In genomic region chrX:42149557-42150345, GRCm38 (mm10) we compare ENCODE assay signal across 8 mouse cellular contexts. TPM values are rescaled to one million over a fixed set of nuclear protein-coding genes. Genes with fewer than 3 reads are reported as not detected.
A peak's percentile ranks its signal among the peaks of the same experiment; 100 is the strongest.
DNase-seq lines count a peak whose midpoint lies in the region.

No protein-coding gene starts in this region.

- no peaks in the 10 kb centered on the region for H3K36me3 ChIP-seq in embryonic facial prominence, embryonic 10.5 days (replicated peaks)

- DNase-seq in layer of hippocampus, adult 11-12 months (ENCODE audit: low spot score) = peak; percentile 39
- DNase-seq in layer of hippocampus, adult 9-10 months (ENCODE audit: low spot score) = no peak
- DNase-seq in embryonic facial prominence, embryonic 10.5 days (ENCODE audit: low spot score) = no peak
- DNase-seq in heart, adult 18-20 months = peak; percentile 68 to 74
- DNase-seq in kidney, adult 8-10 months = peak; percentile 29
- DNase-seq in liver = peak; percentile 44
- peak; percentile 73 for DNase-seq in naive thymus-derived CD4-positive, alpha-beta T cell, adult 2 months (ENCODE audit: low read depth)
- peak; percentile 60 to 82 for DNase-seq in spleen, postnatal 4 days (ENCODE audit: low spot score in 2 of 2)

- H3K27me3 ChIP-seq in embryonic facial prominence, embryonic 10.5 days (replicated peaks; ENCODE audit: low read depth, poor library complexity, severe bottlenecking) = no peaks in the 10 kb centered on the region

- 0 out of 2 replicates have a peak, but pooled peaks cover 4% of the 10 kb centered on the region for H3K9me3 ChIP-seq in embryonic facial prominence, embryonic 10.5 days

- peak overlapping the region; percentile 98 for H3K27ac ChIP-seq in embryonic facial prominence, embryonic 10.5 days (replicated peaks)

- H3K4me3 ChIP-seq in embryonic facial prominence, embryonic 10.5 days = peak overlapping the region; percentile 70

- WGBS in embryonic facial prominence, embryonic 10.5 days = 26% methylated on average over 69 of the region's 71 CpGs

- peaks cover 4% of the 10 kb centered on the region; the same call in 1 of the 2 replicates for H3K4me1 ChIP-seq in embryonic facial prominence, embryonic 10.5 days

RNA-seq across cellular contexts. Expression of gene Stag2, which starts 0.6 kb away (rescaled TPM):
- polyA plus RNA-seq in embryonic facial prominence, embryonic 10.5 days (2016; fragmentation: Nextera tagmentation; extraction: Ambion mirVana) = 43.2 and 45.5 TPM in 2 replicates
- 10 to 100 TPM; 37.9 to 41.0 TPM for total RNA-seq in heart, adult 18-20 months (2021)

Comparison
In these comparisons a context has a peak if more than half of its experiments do, and no peak if none do; other contexts are left out.
1. DNase-seq: peak in layer of hippocampus, adult 11-12 months (single experiment), heart, adult 18-20 months (2 of 2), kidney, adult 8-10 months (2 of 2), liver (single experiment), naive thymus-derived CD4-positive, alpha-beta T cell, adult 2 months (single experiment) and spleen, postnatal 4 days (2 of 2); none in layer of hippocampus, adult 9-10 months (single experiment) and embryonic facial prominence, embryonic 10.5 days (single experiment).